Mouse (Mus musculus) common myeloid progenitor, adult 5-6 weeks (primary cell): ENCODE measurements around the gene Acbd3. TPM values are rescaled to one million over a fixed set of nuclear protein-coding genes. Genes with fewer than 3 reads are reported as not detected.

Experiments
- ATAC-seq: replicated peaks from 2 replicates; pipeline ENCODE4 v1.8.0; 2016; ENCODE audit warnings: low read depth, mild to moderate bottlenecking, moderate TSS enrichment, inconsistent platforms; ENCODE audit not compliant: poor library complexity, severe bottlenecking
- total RNA-seq: library from RNA; stranded (forward); fragments of 200-1000, 187-1606 nt; gene quantifications from 2 replicates; pipeline ENCODE4 v1.2.3, GENCODE M21; 2017

The Acbd3 gene
- total RNA-seq, 1 experiment from 2014 or later = 38.8 TPM

- no peak for ATAC-seq
Measured at GRCm38 (mm10) chr1:180757252-180757955, 31.6 kb downstream of the Acbd3 start.

- ATAC-seq = 0 out of 2 replicates have a peak, but pooled peaks have one; percentile 6
Measured at GRCm38 (mm10) chr1:180757956-180758520, 32.2 kb downstream of the Acbd3 start.

- ATAC-seq = no peak
Measured at GRCm38 (mm10) chr1:180762180-180762579, 36.3 kb downstream of the Acbd3 start.

GRCm38 (mm10) chr1:180762679-180763078 is 36.8 kb downstream of the Acbd3 start:
- peak; percentile 43 for ATAC-seq

GRCm38 (mm10) chr1:180763307-180763706 is 37.5 kb downstream of the Acbd3 start:
- no peak for ATAC-seq

- ATAC-seq = peak; percentile 69
Measured at GRCm38 (mm10) chr1:180763828-180764227, 38.0 kb downstream of the Acbd3 start.

- ATAC-seq = no peak
Measured at GRCm38 (mm10) chr1:180765393-180765792, 39.5 kb downstream of the Acbd3 start.

- peak; percentile 13; the same call in 1 of the 2 replicates for ATAC-seq
Measured at GRCm38 (mm10) chr1:180766557-180766956, 40.7 kb downstream of the Acbd3 start.

- no peak; the same call in 1 of the 2 replicates for ATAC-seq
Measured at GRCm38 (mm10) chr1:180767541-180768333, 41.9 kb downstream of the Acbd3 start.

- peak; percentile 70 for ATAC-seq
Measured at GRCm38 (mm10) chr1:180768334-180769168, 42.7 kb downstream of the Acbd3 start.

GRCm38 (mm10) chr1:180771306-180771705 is 45.5 kb downstream of the Acbd3 start:
- ATAC-seq = no peak

GRCm38 (mm10) chr1:180771722-180772121 is 45.9 kb downstream of the Acbd3 start:
- ATAC-seq = peak; percentile 35; the same call in 1 of the 2 replicates

GRCm38 (mm10) chr1:180772291-180772690 is 46.4 kb downstream of the Acbd3 start:
- ATAC-seq = no peak

- no peak for ATAC-seq
Measured at GRCm38 (mm10) chr1:180774664-180775063, 48.8 kb downstream of the Acbd3 start.

GRCm38 (mm10) chr1:180775317-180775716 is 49.5 kb downstream of the Acbd3 start:
- no peak for ATAC-seq

GRCm38 (mm10) chr1:180775849-180776493 is 50.1 kb downstream of the Acbd3 start:
- no peak for ATAC-seq

GRCm38 (mm10) chr1:180776494-180776893 is 50.7 kb downstream of the Acbd3 start:
- no peak for ATAC-seq

GRCm38 (mm10) chr1:180777289-180777659 is 51.4 kb downstream of the Acbd3 start:
- peak; percentile 24 for ATAC-seq

GRCm38 (mm10) chr1:180777660-180778402 is 52.0 kb downstream of the Acbd3 start:
- peak; percentile 78 for ATAC-seq
